Mouse (Mus musculus) heart, adult 2 months (tissue): ENCODE measurements around the gene Eif4e3.

Experiments
- CTCF ChIP-seq: fragments of 200-600 bp; IDR thresholded peaks from 2 replicates; pipeline ENCODE4 v1.8.1; 2022; ENCODE audit warnings: antibody characterized with exemption, mild to moderate bottlenecking, moderate library complexity
- EP300 ChIP-seq: fragments of 200-500 bp; IDR thresholded peaks from 2 replicates; pipeline ENCODE4 v1.6.1; 2011; ENCODE audit warnings: low read depth, low read length, control low read depth; ENCODE audit not compliant: insufficient read depth

DNA sequence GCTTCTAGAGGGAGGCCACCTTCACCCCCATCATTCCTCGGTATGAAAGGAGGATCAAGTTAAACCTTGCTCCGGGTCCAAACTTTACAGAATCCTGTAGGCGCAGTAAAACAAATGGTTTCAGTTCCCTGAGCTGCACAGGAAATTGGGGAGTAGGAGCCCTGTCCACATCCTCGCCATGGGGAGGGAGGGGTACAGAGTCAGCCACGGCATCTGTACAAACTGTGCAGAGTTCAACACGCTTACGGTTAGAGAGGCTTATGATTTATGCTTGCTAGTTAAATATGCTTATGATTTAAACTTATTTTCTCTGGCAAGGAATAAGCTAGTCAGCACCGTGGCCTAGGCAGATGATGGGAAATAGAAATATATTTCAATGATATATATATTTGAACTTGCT, 47.1 kb downstream of the Eif4e3 start:
- no peak for TF ChIP-seq CTCF
- TF ChIP-seq EP300: no peak
